Mouse (Mus musculus): ENCODE measurements around the gene Vegfb. TPM values are rescaled to one million over a fixed set of nuclear protein-coding genes. Genes with fewer than 3 reads are reported as not detected.
A peak's percentile ranks its signal among the peaks of the same experiment; 100 is the strongest.

Vegfb gene
- polyA plus RNA-seq, 1 experiment from 2014 or later: 28.9 TPM

GRCm38 (mm10) chr19:6949951-6950350, 37.5 kb downstream of the Vegfb start:
- no peaks in the 10 kb centered on the region for H3K9me3 ChIP-seq (ENCODE audit: control insufficient read depth, low read length)
- peaks cover 21% of the 10 kb centered on the region for H3K4me1 ChIP-seq (replicated peaks; ENCODE audit: control insufficient read depth, insufficient read depth, low read length)
- ATAC-seq (ENCODE audit: low read depth): no peak
- peak overlapping the region; percentile 99; the same call in 1 of the 2 replicates for H3K27ac ChIP-seq (ENCODE audit: low read length)
- 49% methylated on average over 5 of the region's 5 CpGs for WGBS
- peak overlapping the region; percentile 88 for H3K4me2 ChIP-seq (ENCODE audit: low read depth, low read length)
- peak overlapping the region; percentile 84 for H3K9ac ChIP-seq (ENCODE audit: low read length)
- peak overlapping the region; percentile 68 for H3K4me3 ChIP-seq (ENCODE audit: low read length)
- H3K36me3 ChIP-seq (ENCODE audit: control insufficient read depth, insufficient read depth, low read length): peaks cover 4% of the 10 kb centered on the region
- H3K27me3 ChIP-seq (ENCODE audit: control insufficient read depth, insufficient read depth, low read depth, low read length): no peaks in the 10 kb centered on the region

GRCm38 (mm10) chr19:6949532-6949931, 37.9 kb downstream of the Vegfb start:
- H3K4me2 ChIP-seq (ENCODE audit: low read depth, low read length): no peak overlapping the region
- H3K27me3 ChIP-seq (ENCODE audit: control insufficient read depth, insufficient read depth, low read depth, low read length): no peaks in the 10 kb centered on the region
- no peak overlapping the region for H3K27ac ChIP-seq (ENCODE audit: low read length)
- ATAC-seq (ENCODE audit: low read depth): no peak
- peaks cover 21% of the 10 kb centered on the region for H3K4me1 ChIP-seq (replicated peaks; ENCODE audit: control insufficient read depth, insufficient read depth, low read length)
- no peak overlapping the region for H3K4me3 ChIP-seq (ENCODE audit: low read length)
- no peak overlapping the region for H3K9ac ChIP-seq (ENCODE audit: low read length)
- no peaks in the 10 kb centered on the region; the same call in 1 of the 2 replicates for H3K36me3 ChIP-seq (ENCODE audit: control insufficient read depth, insufficient read depth, low read length)
- WGBS: 88% methylated on average over 5 of the region's 5 CpGs
- no peaks in the 10 kb centered on the region for H3K9me3 ChIP-seq (ENCODE audit: control insufficient read depth, low read length)

DNA sequence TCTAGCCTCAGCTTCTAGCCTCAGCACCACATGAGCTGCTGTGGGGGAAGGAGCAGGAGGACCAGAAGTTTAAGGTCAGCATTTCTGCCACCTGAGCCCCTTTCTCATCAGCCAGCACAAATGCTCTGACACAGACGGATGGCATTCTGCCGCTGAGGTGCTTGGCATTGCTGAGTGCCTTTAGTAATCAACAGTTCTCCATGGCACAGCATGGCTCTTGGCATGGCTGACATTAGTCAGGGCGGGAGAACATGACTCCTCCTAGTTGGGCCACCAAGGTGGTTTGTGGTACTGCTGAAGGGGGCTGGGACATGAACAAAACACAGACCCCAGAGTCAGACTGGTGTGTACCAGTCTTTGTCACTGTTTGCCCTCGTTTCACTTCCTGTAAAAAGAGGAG, 39.3 kb downstream of the Vegfb start:
- Histone ChIP-seq H3K4me2 (ENCODE audit: low read depth, low read length) (no peak overlapping the region), H3K27me3 (ENCODE audit: control insufficient read depth, insufficient read depth, low read depth, low read length) (no peaks in the 10 kb centered on the region), H3K9ac (ENCODE audit: low read length) (no peak overlapping the region), H3K4me3 (ENCODE audit: low read length) (no peak overlapping the region), H3K9me3 (ENCODE audit: control insufficient read depth, low read length) (no peaks in the 10 kb centered on the region), H3K4me1 (replicated peaks; ENCODE audit: control insufficient read depth, insufficient read depth, low read length) (peaks cover 18% of the 10 kb centered on the region), H3K27ac (ENCODE audit: low read length) (no peak overlapping the region), H3K36me3 (ENCODE audit: control insufficient read depth, insufficient read depth, low read length) (no peaks in the 10 kb centered on the region)
- WGBS: 78% methylated on average over 4 of the region's 4 CpGs
- no peak for ATAC-seq (ENCODE audit: low read depth)

DNA sequence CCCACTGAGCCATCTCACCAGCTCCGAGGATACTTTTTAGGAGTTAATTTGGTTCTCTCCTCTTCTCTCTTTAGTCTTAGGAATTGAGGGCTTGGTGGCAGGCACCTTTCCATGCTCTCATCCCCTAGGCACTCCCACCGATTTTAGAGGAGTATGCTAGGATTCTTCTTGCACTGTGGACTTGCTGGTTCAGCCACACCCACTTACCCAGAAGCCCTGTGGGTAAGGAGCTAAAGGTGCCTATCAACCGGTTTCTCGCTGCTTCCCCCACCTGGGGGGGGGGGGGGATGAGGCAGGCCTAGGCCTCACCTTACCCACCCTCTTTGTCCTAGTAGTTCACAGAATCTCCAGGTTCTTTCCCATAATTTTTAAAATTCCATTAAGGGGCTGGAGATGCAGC, 39.7 kb downstream of the Vegfb start:
- Histone ChIP-seq H3K9me3 (ENCODE audit: control insufficient read depth, low read length) (no peaks in the 10 kb centered on the region), H3K4me3 (ENCODE audit: low read length) (no peak overlapping the region), H3K27me3 (ENCODE audit: control insufficient read depth, insufficient read depth, low read depth, low read length) (no peaks in the 10 kb centered on the region), H3K9ac (ENCODE audit: low read length) (no peak overlapping the region), H3K4me1 (replicated peaks; ENCODE audit: control insufficient read depth, insufficient read depth, low read length) (peaks cover 18% of the 10 kb centered on the region), H3K36me3 (ENCODE audit: control insufficient read depth, insufficient read depth, low read length) (no peaks in the 10 kb centered on the region), H3K4me2 (ENCODE audit: low read depth, low read length) (no peak overlapping the region), H3K27ac (ENCODE audit: low read length) (no peak overlapping the region)
- no peak for ATAC-seq (ENCODE audit: low read depth)
- 51% methylated on average over 4 of the region's 4 CpGs for WGBS

DNA sequence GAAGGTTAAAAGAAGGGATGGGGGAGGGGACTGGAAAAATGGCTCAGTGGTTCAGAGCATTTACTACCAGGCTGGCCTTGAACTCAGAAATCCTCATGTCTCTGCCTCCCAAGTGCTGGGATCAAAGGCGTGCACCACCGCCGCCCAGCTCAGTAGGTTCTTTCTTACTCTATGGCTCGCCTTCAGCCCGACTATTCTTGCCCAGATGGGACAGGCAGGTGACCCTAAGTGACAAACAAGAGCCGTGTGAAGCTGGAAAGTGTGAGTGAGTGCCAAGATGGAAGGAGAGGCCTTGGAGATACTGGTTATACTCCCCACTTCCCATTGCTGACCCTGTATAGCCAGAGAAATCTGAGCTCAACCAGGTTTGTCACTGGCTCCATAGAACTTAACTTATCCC, 43.7 kb downstream of the Vegfb start:
- Histone ChIP-seq H3K4me3 (ENCODE audit: low read length) (no peak overlapping the region), H3K9ac (ENCODE audit: low read length) (no peak overlapping the region), H3K27me3 (ENCODE audit: control insufficient read depth, insufficient read depth, low read depth, low read length) (no peaks in the 10 kb centered on the region), H3K4me1 (replicated peaks; ENCODE audit: control insufficient read depth, insufficient read depth, low read length) (peaks cover 14% of the 10 kb centered on the region), H3K4me2 (ENCODE audit: low read depth, low read length) (no peak overlapping the region), H3K27ac (ENCODE audit: low read length) (no peak overlapping the region), H3K9me3 (ENCODE audit: control insufficient read depth, low read length) (no peaks in the 10 kb centered on the region), H3K36me3 (ENCODE audit: control insufficient read depth, insufficient read depth, low read length) (no peaks in the 10 kb centered on the region)
- 94% methylated on average over 6 of the region's 6 CpGs for WGBS
- ATAC-seq (ENCODE audit: low read depth): no peak

DNA sequence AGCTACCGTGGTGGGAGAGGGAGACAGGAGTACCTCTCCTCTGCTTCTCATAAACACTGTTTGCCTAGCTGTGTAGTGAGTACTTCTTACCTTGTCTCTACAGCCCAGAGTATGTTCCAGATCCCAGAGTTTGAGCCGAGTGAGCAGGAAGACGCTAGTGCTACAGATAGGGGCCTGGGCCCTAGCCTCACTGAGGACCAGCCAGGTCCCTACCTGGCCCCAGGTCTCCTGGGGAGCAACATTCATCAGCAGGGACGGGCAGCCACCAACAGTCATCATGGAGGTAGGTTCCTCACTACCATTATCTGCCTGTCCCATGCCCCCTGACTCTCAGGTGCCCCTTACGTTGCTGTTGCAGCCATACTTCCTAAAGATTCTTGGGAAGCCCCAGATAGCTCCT, 44.7 kb downstream of the Vegfb start:
- ATAC-seq (ENCODE audit: low read depth): no peak; the same call in 1 of the 2 replicates
- Histone ChIP-seq H3K27ac (ENCODE audit: low read length) (peak overlapping the region; percentile 98), H3K4me2 (ENCODE audit: low read depth, low read length) (peak overlapping the region; percentile 99), H3K9me3 (ENCODE audit: control insufficient read depth, low read length) (no peaks in the 10 kb centered on the region), H3K4me1 (replicated peaks; ENCODE audit: control insufficient read depth, insufficient read depth, low read length) (peaks cover 14% of the 10 kb centered on the region), H3K9ac (ENCODE audit: low read length) (peak overlapping the region; percentile 98), H3K36me3 (ENCODE audit: control insufficient read depth, insufficient read depth, low read length) (no peaks in the 10 kb centered on the region), H3K27me3 (ENCODE audit: control insufficient read depth, insufficient read depth, low read depth, low read length) (no peaks in the 10 kb centered on the region), H3K4me3 (ENCODE audit: low read length) (peak overlapping the region; percentile 95)
- WGBS: 29% methylated on average over 5 of the region's 5 CpGs

- Histone ChIP-seq H3K4me3 (ENCODE audit: low read length) (peak within 1 kb of the TSS; percentile 95), H3K36me3 (ENCODE audit: control insufficient read depth, insufficient read depth, low read length) (no peaks in the 10 kb centered on the region)
- 0% methylated on average over 27 of the region's 27 CpGs for WGBS
These were observed 45.2 kb downstream of the Vegfb start, which contains the start of gene Gpr137 for GRCm38 (mm10) chr19:6942249-6942691. Gpr137 (minus strand) TSS chr19:6942480.

DNA sequence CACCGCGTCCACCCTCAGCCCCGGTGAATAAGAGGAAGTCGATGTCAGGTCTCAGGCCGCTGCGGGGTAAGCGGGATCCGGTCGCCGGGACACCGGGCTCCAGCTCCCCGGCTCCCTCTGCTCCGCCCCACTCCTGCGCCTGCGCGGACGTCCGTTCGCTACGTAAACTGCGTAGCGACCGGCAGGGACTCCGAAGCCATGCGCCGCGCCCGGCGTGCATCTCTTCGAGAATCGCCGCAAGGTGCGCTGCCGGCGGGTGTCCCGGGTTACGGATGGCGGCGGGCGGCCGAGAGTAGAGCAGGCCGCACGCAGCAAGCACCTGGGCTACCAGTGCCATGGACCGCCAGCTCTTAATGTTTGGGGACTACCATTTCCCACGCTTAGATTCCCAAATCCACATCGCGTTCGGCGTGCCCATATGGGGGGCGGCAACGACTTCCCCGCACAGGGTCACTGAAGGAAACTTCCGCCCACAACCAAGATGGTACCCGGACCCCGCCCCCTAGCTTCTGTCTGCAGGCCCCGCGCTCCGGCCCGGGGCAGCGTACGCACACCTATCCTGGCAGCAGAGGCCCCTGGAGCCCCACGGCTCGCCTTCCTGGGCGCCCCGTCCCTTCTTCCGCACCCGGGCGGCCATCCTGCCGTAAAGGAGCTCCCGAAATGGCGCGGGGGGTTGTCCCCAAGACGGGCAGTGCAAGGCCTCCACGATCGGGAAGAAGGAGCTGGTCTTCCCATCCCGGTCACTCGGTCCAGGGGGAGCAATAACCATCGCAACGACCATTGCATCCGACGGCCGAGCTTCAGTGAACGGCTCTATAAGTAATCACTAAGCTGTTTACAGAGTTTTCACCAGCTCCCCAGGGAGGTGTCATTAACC, 45.8 kb downstream of the Vegfb start, which contains the start of gene Bad:
Gene Bad, plus strand, starts transcription at position 490 of the 877 bp plus-strand sequence.
- peak; percentile 88 for ATAC-seq (ENCODE audit: low read depth)
- under 1% methylated on average over 83 of the region's 83 CpGs for WGBS

More at GRCm38 (mm10) chr19:6942249-6942691, 45.2 kb downstream of the Vegfb start, which contains the start of gene Gpr137:
- Histone ChIP-seq H3K9me3 (ENCODE audit: control insufficient read depth, low read length) (no peaks in the 10 kb centered on the region), H3K27ac (ENCODE audit: low read length) (peak within 1 kb of the TSS; percentile 98), H3K9ac (ENCODE audit: low read length) (peak within 1 kb of the TSS; percentile 98), H3K4me1 (replicated peaks; ENCODE audit: control insufficient read depth, insufficient read depth, low read length) (peaks cover 14% of the 10 kb centered on the region), H3K4me2 (ENCODE audit: low read depth, low read length) (peak within 1 kb of the TSS; percentile 99), H3K27me3 (ENCODE audit: control insufficient read depth, insufficient read depth, low read depth, low read length) (no peaks in the 10 kb centered on the region)
- ATAC-seq (ENCODE audit: low read depth): peak; percentile 93

More for the DNA sequence above, 45.8 kb downstream of the Vegfb start, which contains the start of gene Bad:
- Histone ChIP-seq H3K9me3 (ENCODE audit: control insufficient read depth, low read length) (no peaks in the 10 kb centered on the region), H3K9ac (ENCODE audit: low read length) (peak within 1 kb of the TSS; percentile 98), H3K27ac (ENCODE audit: low read length) (peak within 1 kb of the TSS; percentile 98), H3K4me3 (ENCODE audit: low read length) (peak within 1 kb of the TSS; percentile 95), H3K27me3 (ENCODE audit: control insufficient read depth, insufficient read depth, low read depth, low read length) (no peaks in the 10 kb centered on the region), H3K36me3 (ENCODE audit: control insufficient read depth, insufficient read depth, low read length) (no peaks in the 10 kb centered on the region), H3K4me2 (ENCODE audit: low read depth, low read length) (peak within 1 kb of the TSS; percentile 99), H3K4me1 (replicated peaks; ENCODE audit: control insufficient read depth, insufficient read depth, low read length) (peaks cover 14% of the 10 kb centered on the region)

Measured in lung, embryonic 16.5 days (tissue).